Mouse (Mus musculus): ENCODE results near the gene Reg3g. TPM values are rescaled to one million over a fixed set of nuclear protein-coding genes. Genes with fewer than 3 reads are reported as not detected.

The Reg3g gene
- polyA plus RNA-seq (2015; fragmentation: Nextera tagmentation; extraction: Ambion mirVana): 1.3 and 5.6 TPM in 2 replicates

DNA sequence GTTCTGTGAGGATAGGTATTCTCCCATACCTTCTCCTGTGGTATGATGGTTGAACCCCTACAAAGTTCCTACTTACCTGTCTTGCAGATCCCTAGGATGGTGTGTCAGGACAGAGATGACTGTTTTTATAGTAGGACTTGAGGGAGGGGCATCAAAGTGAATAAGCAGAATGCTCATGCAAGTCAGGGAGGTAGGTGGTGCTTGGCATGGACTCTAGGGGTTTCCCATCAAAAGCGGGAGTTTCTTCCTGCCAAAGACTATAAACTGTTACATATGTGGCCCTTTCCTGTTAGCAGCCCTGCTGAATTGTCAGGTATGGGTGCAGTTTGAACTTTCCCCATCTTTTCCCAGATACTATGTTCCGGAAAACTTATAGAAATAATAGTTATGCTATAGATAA, at the start of gene Reg3g:
Gene Reg3g (minus strand): TSS at position 101 of the 400 bp plus-strand sequence.
- no peak within 1 kb of the TSS for H3K27ac ChIP-seq
- no peaks in the 10 kb centered on the region for H3K9me3 ChIP-seq (replicated peaks)
- H3K4me1 ChIP-seq (replicated peaks): no peaks in the 10 kb centered on the region
- H3K4me2 ChIP-seq: no peak within 1 kb of the TSS
- no peak within 1 kb of the TSS for H3K9ac ChIP-seq
- no peak within 1 kb of the TSS for H3K4me3 ChIP-seq
- 76% methylated on average over 2 of the region's 2 CpGs for WGBS
- H3K27me3 ChIP-seq: no peaks in the 10 kb centered on the region
- no peak for ATAC-seq (replicated peaks; ENCODE audit: insufficient number of reproducible peaks, insufficient read depth, low FRiP score, low read depth)
- H3K36me3 ChIP-seq: no peaks in the 10 kb centered on the region

DNA sequence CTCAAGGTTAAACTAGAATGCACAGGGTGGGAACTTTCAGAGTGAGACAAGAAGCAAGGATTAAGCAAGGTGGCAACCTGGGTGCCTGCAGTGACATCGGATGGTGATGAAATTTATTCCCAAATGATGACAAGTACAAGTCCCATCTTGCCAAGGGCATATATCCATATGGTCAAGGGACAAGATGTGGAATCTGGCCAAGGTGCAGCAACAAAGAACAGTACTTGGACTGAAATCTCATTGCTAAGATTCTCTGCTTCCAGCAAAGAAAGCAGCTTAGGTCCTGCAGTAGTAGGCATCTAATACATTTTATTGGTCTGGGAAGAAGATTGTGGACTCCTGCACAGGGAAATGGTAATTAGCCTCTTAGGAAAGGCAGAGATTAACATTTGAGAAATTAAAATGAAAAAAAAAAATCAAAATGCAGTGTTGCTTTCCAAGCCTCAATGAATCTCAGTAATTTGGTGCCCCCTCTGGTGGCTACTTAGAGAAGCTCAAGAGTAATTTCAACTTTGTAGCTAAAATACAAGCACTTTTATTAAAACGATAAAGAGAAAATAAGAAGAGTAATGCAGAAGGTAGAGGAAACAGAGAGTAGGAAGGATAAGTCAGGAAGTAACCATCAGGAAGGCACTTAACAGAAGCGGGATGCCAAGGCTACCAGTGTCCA, 47.2 kb upstream of the Reg3g start:
- no peak overlapping the region for H3K4me2 ChIP-seq
- H3K36me3 ChIP-seq: no peaks in the 10 kb centered on the region
- H3K4me3 ChIP-seq: no peak overlapping the region
- H3K4me1 ChIP-seq (replicated peaks): no peaks in the 10 kb centered on the region
- ATAC-seq (replicated peaks; ENCODE audit: insufficient number of reproducible peaks, insufficient read depth, low FRiP score, low read depth): no peak
- no peak overlapping the region for H3K9ac ChIP-seq
- no peaks in the 10 kb centered on the region for H3K27me3 ChIP-seq
- H3K9me3 ChIP-seq (replicated peaks): no peaks in the 10 kb centered on the region
- H3K27ac ChIP-seq: no peak overlapping the region
- WGBS: 49% methylated on average over 3 of the region's 3 CpGs

DNA sequence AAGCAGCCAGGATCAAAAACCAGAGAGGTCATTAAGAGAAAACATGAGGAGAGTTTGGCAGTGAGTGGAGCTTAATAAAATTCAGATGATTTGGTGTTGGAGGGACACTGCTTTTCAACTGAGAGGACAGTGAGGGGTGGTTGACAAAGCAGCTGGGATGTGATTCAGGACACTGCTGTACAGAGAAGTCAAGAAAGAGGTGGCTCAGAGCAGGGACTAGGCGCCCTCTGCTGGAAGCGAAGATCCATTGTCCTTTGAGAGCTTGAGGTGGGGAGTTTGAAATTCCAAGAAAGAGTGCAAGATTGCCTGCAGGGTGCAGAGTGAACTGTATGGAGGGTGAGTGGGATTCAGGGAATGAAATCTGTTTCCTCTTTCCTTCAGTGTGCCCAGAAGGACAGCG, 44.2 kb upstream of the Reg3g start:
- Histone ChIP-seq H3K4me1 (replicated peaks) (no peaks in the 10 kb centered on the region), H3K27me3 (no peaks in the 10 kb centered on the region), H3K9me3 (replicated peaks) (no peaks in the 10 kb centered on the region), H3K9ac (no peak overlapping the region), H3K4me3 (no peak overlapping the region), H3K27ac (no peak overlapping the region), H3K36me3 (no peaks in the 10 kb centered on the region), H3K4me2 (no peak overlapping the region)
- WGBS: 12% methylated on average over 3 of the region's 3 CpGs
- no peak for ATAC-seq (replicated peaks; ENCODE audit: insufficient number of reproducible peaks, insufficient read depth, low FRiP score, low read depth)

DNA sequence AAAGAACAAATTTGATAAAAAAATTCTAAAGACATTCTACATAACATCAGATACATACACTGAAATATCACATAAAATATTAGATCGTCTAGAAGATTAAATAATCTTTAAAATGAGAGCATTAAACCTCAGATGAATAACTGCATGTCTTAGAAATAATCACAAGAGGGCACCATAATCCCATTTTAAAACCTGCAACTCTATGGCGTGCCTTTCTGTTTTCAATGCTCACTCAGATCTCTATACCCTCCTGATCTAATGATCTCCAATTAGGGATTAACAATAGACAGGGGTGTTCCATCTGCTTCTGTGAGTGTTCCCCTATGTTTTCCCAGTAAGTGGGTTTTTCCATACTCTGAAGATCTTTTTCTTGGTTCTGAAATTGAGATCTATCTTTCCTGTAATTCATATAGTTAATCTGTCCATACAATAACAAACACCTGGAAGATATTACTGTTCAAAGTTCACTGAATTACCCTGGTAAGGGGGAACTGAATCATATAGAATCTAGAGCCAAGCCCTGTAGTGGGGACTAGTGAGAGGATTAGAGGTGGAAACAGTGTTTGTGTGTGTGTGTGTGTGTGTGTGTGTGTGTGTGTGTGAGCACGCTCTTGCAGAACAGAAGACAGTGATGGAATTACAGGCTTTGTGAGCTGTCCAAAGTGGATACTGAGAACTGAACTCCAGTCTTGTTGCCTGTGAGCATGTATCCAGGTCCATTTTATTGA, 41.7 kb upstream of the Reg3g start:
- H3K27me3 ChIP-seq: no peaks in the 10 kb centered on the region
- no peaks in the 10 kb centered on the region for H3K9me3 ChIP-seq (replicated peaks)
- no peaks in the 10 kb centered on the region for H3K4me1 ChIP-seq (replicated peaks)
- H3K4me2 ChIP-seq: no peak overlapping the region
- no peak overlapping the region for H3K4me3 ChIP-seq
- no peak for ATAC-seq (replicated peaks; ENCODE audit: insufficient number of reproducible peaks, insufficient read depth, low FRiP score, low read depth)
- no peaks in the 10 kb centered on the region for H3K36me3 ChIP-seq
- no peak overlapping the region for H3K27ac ChIP-seq
- no peak overlapping the region for H3K9ac ChIP-seq
- WGBS: 56% methylated on average over 3 of the region's 3 CpGs

- ATAC-seq (replicated peaks; ENCODE audit: insufficient number of reproducible peaks, insufficient read depth, low FRiP score, low read depth): no peak
- H3K4me1 ChIP-seq (replicated peaks): no peaks in the 10 kb centered on the region
- no peak overlapping the region for H3K4me3 ChIP-seq
- H3K27ac ChIP-seq: no peak overlapping the region
- H3K36me3 ChIP-seq: no peaks in the 10 kb centered on the region
- no peak overlapping the region for H3K9ac ChIP-seq
- H3K9me3 ChIP-seq (replicated peaks): no peaks in the 10 kb centered on the region
- no peaks in the 10 kb centered on the region for H3K27me3 ChIP-seq
- no peak overlapping the region for H3K4me2 ChIP-seq
- WGBS: 58% methylated on average over 3 of the region's 3 CpGs
Observed at GRCm38 (mm10) chr6:78505745-78506144, 37.1 kb upstream of the Reg3g start.

DNA sequence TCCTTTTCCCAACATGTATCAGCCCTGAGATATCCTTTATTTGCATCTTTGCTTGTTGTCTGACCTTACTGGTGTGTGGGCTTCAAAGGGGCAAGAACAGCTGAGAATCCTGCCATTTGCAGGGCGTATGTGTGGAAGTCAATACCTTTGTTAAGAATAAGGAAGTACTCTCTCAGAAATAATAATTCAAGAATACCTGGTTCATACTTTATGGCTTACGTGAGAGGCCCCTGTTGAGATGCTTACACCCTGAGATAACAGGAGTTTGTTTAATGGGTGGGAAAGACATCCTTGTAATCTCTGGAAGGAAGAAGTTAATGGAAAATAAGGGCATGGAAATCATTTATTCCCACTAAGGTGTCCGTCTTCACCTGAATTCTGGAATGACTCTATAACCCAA, 26.0 kb upstream of the Reg3g start:
- H3K27ac ChIP-seq: no peak overlapping the region
- ATAC-seq (replicated peaks; ENCODE audit: insufficient number of reproducible peaks, insufficient read depth, low FRiP score, low read depth): no peak
- no peaks in the 10 kb centered on the region for H3K27me3 ChIP-seq
- H3K9ac ChIP-seq: no peak overlapping the region
- no peak overlapping the region for H3K4me2 ChIP-seq
- H3K4me1 ChIP-seq (replicated peaks): no peaks in the 10 kb centered on the region
- H3K36me3 ChIP-seq: no peaks in the 10 kb centered on the region
- WGBS: 77% methylated on average over 3 of the region's 3 CpGs
- no peaks in the 10 kb centered on the region for H3K9me3 ChIP-seq (replicated peaks)
- no peak overlapping the region for H3K4me3 ChIP-seq

DNA sequence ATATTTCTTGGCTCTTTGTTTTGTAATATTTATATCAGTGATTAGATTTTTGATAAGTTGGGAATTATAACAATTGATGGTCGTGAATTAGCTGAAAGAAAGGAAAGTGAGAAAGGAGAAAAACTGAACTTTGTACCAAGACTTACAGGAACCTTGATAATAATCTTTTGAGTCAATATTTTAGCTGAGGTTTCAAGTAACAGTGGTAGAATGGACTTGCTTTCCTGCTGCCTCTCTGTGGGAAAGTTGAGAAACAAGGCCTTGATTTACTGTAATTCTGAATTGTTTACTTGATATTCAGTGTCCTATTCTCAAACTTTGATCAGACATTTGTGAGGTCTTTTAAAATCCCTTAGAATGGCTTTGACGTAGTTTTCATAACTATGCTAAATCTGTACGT, 615 bp upstream of the Reg3g start:
- H3K4me1 ChIP-seq (replicated peaks): no peaks in the 10 kb centered on the region
- H3K27ac ChIP-seq: no peak overlapping the region
- H3K4me3 ChIP-seq: no peak overlapping the region
- no peak overlapping the region for H3K4me2 ChIP-seq
- WGBS: 60% methylated on average over 3 of the region's 3 CpGs
- H3K36me3 ChIP-seq: no peaks in the 10 kb centered on the region
- ATAC-seq (replicated peaks; ENCODE audit: insufficient number of reproducible peaks, insufficient read depth, low FRiP score, low read depth): no peak
- no peak overlapping the region for H3K9ac ChIP-seq
- H3K9me3 ChIP-seq (replicated peaks): no peaks in the 10 kb centered on the region
- H3K27me3 ChIP-seq: no peaks in the 10 kb centered on the region

DNA sequence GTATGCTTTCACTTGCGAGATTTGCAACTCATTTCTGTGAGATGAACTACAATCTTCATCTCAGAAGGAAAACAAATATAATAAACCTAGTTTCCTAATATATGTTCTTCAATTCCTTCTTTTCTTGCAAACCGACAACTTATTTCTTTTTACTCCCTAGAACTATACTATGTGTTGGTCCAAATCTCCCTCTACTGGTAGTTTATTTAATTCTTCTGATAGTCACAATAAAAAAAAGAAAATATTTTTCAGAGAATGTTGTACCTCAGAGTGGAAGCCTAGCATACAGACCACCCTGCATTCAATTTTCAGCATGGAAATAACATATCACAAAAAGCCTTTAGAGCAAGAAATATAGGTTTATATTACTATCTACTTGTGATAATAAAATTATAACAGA, 5.4 kb downstream of the Reg3g start:
- no peak overlapping the region for H3K27ac ChIP-seq
- no peaks in the 10 kb centered on the region for H3K36me3 ChIP-seq
- no peaks in the 10 kb centered on the region for H3K27me3 ChIP-seq
- no peak overlapping the region for H3K9ac ChIP-seq
- ATAC-seq (replicated peaks; ENCODE audit: insufficient number of reproducible peaks, insufficient read depth, low FRiP score, low read depth): no peak
- no peaks in the 10 kb centered on the region for H3K4me1 ChIP-seq (replicated peaks)
- H3K4me3 ChIP-seq: no peak overlapping the region
- 65% methylated on average over 2 of the region's 2 CpGs for WGBS
- no peaks in the 10 kb centered on the region for H3K9me3 ChIP-seq (replicated peaks)
- no peak overlapping the region for H3K4me2 ChIP-seq

DNA sequence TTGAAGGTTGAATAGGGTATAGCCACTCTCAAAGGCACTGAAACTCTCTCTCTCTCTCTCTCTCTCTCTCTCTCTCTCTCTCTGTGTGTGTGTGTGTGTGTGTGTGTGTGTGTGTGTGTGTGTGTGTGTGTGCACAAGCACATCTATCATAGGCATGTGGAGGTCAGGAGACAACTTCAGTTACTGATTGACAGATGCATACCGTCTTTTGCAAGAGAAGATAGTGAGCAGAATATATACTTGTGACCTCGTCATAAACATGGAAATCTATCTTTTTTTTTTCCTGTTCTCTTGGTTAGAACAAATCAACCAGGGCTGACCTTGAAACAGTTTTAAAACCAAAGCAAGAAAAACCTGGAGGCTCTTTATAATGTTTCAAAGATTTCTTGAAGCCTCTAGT, 6.3 kb downstream of the Reg3g start:
- Histone ChIP-seq H3K27me3 (no peaks in the 10 kb centered on the region), H3K4me2 (no peak overlapping the region), H3K9ac (no peak overlapping the region), H3K4me3 (no peak overlapping the region), H3K27ac (no peak overlapping the region), H3K4me1 (replicated peaks) (no peaks in the 10 kb centered on the region), H3K36me3 (no peaks in the 10 kb centered on the region), H3K9me3 (replicated peaks) (no peaks in the 10 kb centered on the region)
- 49% methylated on average over 2 of the region's 2 CpGs for WGBS
- ATAC-seq (replicated peaks; ENCODE audit: insufficient number of reproducible peaks, insufficient read depth, low FRiP score, low read depth): no peak

DNA sequence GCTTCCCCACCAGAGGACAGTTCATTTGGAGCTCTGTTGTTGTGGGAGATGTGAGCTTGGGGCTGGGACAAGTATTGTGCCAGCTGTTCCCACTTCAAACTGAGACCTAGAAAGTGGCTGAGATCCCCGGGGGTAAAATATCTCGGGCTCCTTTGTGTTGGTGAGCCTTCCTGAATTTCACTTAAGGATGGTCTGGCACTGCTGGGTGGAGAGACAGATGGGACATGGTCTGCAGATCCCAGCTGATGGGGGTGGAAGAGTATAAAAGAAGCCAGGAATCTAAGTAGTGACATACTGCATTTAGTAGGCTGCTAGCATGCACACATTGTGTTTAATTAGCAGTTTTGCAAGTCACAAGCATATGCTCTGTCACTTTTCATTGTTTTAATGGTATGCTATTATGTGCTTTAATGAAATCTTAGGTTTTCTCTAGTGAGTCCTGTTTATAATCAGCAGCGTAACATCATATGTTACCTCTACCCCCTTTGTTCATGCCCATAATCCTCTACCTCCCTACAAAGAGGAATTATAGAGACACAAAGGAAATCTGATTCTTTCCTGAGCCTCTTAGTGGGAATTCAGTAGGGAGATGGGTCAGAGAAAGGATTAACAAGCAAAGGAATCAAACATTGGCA, 8.4 kb downstream of the Reg3g start:
- Histone ChIP-seq H3K27ac (no peak overlapping the region), H3K4me2 (no peak overlapping the region), H3K4me3 (no peak overlapping the region), H3K27me3 (no peaks in the 10 kb centered on the region), H3K9me3 (replicated peaks) (no peaks in the 10 kb centered on the region), H3K4me1 (replicated peaks) (no peaks in the 10 kb centered on the region), H3K36me3 (no peaks in the 10 kb centered on the region), H3K9ac (no peak overlapping the region)
- ATAC-seq (replicated peaks; ENCODE audit: insufficient number of reproducible peaks, insufficient read depth, low FRiP score, low read depth): no peak
- 50% methylated on average over 3 of the region's 3 CpGs for WGBS

GRCm38 (mm10) chr6:78452804-78453203, 15.9 kb downstream of the Reg3g start:
- Histone ChIP-seq H3K27ac (no peak overlapping the region), H3K4me2 (no peak overlapping the region), H3K9ac (no peak overlapping the region), H3K9me3 (replicated peaks) (no peaks in the 10 kb centered on the region), H3K4me1 (replicated peaks) (no peaks in the 10 kb centered on the region), H3K36me3 (no peaks in the 10 kb centered on the region), H3K4me3 (no peak overlapping the region), H3K27me3 (no peaks in the 10 kb centered on the region)
- 86% methylated on average over 2 of the region's 2 CpGs for WGBS
- no peak for ATAC-seq (replicated peaks; ENCODE audit: insufficient number of reproducible peaks, insufficient read depth, low FRiP score, low read depth)

GRCm38 (mm10) chr6:78448409-78448808, 20.3 kb downstream of the Reg3g start:
- no peak for ATAC-seq (replicated peaks; ENCODE audit: insufficient number of reproducible peaks, insufficient read depth, low FRiP score, low read depth)
- Histone ChIP-seq H3K27ac (no peak overlapping the region), H3K4me3 (no peak overlapping the region), H3K36me3 (no peaks in the 10 kb centered on the region), H3K4me1 (replicated peaks) (no peaks in the 10 kb centered on the region), H3K4me2 (no peak overlapping the region), H3K9ac (no peak overlapping the region), H3K27me3 (no peaks in the 10 kb centered on the region), H3K9me3 (replicated peaks) (no peaks in the 10 kb centered on the region)
